Mouse (Mus musculus): ENCODE data around the gene Cntrob.

The Cntrob gene

DNA sequence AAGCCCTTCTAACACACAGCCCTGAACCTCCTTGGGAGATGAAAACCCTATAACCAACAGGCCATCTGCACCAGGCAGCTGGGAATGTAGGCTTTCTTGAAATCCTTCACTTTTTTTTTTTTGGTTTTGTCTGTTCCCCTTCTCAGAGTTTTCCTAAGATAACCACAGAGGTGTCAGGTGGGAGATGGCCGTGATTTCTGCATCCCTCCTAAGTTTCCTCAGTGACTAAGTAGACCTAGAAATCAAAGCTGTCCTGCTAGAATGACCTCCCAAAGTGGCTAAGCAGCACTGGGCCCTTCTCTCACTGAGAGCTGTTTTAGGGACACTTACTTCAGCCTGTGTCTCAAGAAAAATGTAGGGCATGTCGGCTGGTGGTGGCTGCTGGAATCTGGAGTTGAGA is 25.8 kb downstream of the Cntrob start:
- DNase-seq: no peak

DNA sequence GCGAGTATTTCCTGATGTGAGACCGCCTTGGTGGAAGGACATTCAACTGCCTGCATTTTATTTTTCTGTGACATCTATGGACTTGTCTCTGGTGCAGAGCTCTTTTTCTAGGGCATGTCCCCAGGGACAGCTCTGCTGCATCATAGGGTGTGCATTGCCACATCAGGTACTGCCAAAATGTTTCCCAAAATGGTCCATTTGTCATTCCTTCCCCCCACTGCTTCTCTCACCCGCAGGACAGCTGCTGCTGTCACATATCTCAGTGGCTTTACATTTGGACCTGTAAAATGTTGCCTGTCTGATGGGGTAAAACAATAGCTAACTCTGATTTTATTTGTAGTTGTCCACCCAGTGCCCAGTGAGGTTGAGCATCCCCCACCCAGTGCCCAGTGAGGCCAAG is 28.3 kb downstream of the Cntrob start:
- no peak for DNase-seq

DNA sequence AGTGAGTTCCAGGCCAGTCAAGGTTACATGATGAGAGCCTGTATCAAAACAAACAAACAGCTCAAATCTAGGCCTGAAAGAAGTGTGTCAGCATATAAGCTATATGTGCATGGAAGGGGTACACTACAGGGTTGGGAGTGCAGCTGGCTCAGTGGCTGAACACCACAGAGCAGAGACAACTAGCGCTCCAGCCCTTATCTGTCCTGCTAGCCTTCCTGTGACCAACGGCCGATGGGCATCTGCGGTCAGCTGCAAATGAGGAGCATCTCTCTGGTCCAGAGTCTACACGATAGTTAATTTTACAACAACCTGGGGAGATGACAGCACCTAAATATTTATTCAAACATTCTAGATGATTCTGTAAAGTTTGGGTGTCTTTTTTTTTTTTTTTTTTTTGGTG is 32.5 kb downstream of the Cntrob start:
- no peak for DNase-seq

DNA sequence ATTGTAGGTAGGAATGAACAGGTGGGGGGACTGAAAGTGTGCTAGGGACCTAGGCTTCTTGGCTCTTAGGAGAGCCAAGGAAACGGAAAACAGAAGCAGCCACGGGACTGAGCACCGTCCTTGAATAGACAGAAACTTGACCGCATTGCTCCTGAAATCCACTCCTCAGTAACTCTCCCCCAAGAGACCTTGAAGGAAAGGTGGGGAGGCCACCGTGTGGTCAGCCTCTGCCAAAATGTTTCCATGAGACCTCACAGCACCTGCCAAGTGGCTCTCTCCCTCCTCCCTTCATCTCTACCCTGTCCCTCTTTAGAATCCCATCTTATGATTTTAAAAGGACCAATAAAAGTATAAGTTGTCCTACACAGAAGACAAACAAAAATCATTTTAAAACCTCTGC is 46.3 kb downstream of the Cntrob start:
- DNase-seq: no peak

DNA sequence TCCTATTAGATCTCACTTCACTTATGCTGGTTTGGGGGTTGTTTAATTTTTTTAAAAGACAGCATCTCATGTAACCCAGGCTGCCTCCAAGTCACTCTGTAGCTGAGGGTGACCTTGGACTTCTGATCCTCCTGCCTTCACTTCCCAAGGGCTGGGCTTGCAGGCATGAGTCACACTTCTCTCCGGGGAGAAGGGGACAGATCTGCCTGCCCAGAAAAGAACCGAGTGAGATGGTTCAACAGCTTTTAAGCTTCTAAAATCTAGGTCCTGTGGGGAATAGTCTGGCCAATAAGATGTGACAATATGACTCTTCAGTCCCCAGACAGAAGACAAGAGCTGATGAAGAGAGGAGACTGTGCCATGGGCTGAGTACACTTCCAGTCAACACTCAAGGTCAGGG is 47.5 kb downstream of the Cntrob start:
- no peak for DNase-seq

DNA sequence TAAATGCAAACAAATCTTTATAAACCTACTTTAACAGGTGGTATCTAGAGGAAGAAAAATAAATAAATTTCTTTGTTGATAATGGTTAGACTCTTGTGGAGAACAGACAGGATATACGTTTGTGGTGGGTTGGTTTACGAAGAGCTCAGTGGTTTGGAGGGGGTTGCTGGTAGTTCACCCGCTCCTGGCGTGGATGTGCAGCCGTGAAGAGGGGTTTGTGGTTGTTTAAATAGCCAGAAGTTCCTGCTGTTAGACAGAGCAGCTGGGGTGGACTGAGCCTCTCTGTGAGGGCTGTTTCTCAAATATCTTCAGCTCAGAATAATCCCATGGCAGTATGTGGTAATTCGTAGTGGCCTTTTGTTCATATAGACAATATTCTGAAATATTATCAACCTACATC is 47.9 kb downstream of the Cntrob start:
- DNase-seq: no peak

DNA sequence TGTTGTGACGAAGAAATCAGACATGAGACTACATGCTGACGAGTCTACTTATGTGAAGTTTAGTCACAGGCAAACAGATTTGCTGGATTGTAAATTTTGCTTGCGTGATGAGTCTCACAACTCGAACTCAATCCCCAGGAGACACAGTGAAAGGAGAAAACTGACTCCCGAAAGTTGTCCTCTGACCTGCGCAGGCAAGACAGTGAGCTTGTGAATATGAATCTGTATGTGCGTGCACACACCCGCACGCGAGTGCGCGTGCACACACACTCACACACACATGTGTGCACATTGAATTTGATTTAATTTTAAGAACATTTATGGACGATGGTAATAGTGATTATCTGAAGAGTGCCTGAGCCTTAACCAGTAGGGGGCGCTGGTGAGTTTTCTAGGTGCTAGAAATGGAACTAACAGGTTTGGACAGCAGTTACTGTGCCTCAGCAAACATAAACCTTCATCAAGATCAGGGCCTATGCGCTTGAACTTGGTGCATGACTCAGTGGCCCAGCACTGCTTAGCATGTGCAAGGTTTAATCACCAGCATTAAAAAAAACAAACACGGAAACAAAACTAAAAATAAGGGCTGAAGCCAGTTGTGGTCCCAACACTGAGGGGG is 51.3 kb downstream of the Cntrob start:
- peak; percentile 91 for DNase-seq

DNA sequence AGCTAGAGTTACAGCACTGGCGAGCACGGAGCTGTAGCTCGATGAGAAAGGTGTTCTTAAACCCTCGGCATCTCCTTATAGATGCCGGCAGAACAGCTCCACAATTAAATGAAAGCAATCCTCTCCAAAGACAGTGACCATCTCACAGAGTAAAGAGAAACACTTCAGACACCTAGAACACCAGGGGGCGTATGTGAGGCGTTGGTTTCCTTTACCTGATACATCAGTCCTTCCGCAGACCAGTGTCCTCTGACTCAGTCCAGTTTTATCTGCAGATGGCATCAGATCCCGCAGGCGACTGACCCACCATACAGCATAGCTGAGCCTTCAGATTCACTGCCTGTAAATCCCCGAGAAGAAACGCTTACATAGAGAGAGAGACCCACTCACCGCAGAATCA is 54.0 kb downstream of the Cntrob start:
- DNase-seq: peak; percentile 86

DNA sequence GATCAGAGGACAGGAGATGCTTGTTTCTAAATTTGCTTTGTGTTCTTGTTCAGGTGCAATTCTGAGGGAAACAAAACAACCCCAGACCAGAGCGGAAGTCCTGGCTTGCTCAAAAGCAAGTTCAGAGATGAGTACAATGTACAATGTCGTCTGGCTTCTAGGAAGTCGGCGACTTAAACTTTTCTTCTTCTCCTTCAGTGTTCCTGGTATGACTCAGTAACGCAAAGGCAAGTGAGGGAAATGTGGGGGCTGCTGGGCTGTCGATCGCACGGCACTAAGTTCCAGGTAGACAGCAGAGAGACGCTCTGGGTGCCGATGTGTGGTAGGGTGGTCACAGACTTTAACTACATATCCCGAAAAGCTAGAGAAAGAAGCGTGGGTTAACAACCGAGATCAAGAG is 55.5 kb downstream of the Cntrob start:
- no peak for DNase-seq

DNA sequence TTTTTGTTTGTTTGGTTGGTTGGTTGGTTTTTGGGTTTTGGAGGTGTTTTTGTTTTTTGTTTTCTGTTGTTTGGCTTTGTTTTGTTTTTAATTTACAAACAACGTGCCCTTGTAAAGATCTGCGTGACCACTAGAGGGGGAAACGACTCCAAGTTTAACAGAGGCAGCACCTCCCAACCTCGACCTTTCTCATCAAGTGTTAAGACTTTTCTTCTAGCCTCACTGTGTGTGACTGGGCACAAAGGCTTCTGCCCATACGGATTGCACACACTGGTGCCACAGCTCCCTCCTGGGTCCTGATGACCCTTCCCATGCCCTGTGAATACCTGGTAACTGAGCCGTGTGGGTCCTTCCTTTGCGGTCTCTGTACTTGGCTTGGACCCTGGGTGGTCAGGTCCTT is 56.2 kb downstream of the Cntrob start:
- peak; percentile 23 for DNase-seq

DNA sequence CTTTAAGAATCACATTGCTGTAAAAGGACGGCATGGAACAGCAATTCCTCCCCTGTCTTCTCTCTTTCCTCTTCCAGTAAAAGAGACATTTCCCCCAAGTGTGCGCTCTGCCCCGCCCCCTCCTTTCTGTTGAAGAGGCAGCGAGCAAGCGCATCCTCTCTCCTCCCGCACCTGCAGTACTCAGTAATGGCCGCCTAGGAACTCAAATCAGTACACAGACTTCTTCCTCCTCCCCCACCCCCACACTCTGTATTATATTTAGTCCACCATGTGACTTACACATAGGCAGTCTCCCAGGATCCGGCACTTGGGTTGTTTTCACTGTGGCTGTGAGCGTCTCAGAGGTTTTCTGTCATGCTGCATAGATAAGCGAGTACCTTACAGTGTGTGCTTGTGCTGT is 57.3 kb downstream of the Cntrob start:
- peak; percentile 30 for DNase-seq

DNA sequence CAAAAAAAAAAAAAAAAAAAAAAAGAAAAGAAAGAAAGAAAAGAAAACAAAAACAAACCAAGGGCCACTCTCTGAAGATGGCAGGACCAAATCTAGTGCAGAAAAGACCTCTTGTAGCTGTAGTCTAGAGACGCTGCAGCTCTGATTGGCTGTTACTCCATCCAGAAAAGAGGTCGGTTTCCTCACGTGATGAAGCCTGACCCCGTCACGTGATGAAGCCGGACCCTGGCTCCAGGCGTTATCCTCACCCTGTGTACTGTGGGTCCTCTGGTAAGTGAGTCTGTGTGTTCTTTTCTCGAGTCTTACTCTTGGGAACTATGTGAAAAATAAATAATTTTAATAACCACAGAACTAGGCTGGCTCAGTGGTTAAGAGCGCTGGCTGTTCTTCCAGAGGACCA is 58.2 kb downstream of the Cntrob start:
- DNase-seq: no peak

DNA sequence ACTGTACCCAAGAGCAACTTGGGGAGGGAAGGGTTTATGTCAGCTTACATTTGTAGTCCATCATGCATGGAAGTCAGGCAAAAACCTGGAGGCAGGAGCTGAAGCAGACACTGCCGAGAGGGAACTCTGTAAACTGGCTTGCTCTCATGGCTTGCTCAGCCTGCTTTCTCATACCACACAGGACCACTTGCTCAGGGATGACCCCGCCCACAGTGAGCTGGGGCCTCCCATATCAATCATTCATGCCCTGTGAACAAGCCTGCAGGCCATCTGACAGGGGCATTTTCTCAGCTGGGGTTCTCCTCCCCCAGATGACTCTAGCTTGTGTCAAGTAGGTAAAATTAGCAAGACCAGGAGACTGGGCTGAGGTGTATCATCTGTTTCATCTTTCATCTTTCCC is 59.3 kb downstream of the Cntrob start:
- DNase-seq: no peak

DNA sequence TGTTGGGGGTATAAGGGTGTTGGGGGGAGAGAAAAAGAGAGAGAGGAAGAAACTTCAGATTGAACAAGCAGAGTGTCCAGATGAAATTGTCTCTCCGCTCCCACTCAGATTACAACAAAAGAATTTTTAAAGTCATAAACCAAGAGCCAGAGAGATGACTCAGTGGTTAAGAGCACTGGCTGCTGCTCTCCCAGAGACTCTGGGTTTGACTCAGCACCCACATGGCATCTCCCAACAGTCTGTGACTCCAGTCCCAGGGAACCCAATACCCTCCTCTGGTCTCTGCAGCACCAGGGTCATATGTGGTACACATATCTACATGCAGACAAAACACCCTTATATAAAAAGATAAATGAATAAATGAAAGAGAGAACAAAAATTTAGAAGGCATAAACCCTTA is 63.5 kb downstream of the Cntrob start:
- DNase-seq: no peak

DNA sequence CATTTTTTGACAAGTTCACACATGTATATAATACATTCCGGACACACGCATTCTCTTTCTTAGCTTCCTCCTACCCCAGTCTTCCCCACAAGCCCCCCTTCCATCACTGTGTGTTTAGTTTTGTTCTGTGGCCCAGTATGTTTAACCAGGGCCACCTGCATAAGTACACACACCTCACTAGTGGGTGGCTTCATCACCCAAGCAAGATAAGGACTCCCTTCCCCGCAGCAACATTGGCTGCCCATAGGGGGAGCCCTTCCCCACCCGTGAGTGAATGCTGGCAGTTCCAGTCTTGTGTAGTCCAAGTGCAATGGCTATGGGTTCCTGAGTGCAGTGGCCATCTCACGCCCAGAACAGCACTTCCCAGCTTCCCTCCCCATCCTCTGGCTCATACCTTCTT is 65.3 kb downstream of the Cntrob start:
- peak; percentile 52 for DNase-seq

DNA sequence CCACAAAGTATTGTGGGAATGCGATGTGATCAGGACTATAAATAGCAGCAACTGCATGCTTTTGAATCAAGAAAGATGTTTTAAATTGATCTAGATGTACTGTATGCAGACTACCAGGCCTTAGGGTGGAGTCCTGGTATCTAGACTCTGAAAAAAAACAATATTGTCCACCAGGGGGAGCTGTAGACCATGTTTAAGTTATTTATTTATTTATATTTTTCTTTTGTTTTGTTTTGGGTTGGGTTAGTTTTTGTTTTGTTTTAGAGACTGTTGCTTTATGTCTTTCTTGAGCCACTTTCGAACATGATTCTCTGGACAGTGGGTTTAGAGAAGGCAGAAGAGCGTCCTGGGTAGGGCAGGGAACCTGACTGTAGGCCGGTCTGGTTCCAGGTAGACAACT is 65.8 kb downstream of the Cntrob start:
- peak; percentile 78 for DNase-seq

DNA sequence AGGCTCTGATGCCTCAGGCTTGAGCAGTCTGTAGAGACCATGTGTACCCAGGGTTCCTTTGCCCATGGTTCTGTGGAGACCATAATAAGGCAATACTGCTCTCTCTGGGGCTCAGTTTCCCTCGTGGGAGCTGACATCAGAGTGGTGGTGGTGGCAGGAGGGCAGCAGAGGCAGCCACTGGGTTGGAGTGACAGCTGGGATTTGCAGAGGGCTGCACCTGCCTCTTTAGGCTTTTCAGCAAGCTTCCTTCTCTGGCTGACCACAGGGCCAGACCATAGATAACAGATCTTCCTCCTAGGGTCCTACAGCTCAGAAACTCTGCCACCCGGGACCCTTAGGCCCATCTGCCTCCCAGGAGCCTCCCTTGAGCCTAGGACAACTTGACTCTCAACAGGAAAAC is 66.5 kb downstream of the Cntrob start:
- no peak for DNase-seq

DNA sequence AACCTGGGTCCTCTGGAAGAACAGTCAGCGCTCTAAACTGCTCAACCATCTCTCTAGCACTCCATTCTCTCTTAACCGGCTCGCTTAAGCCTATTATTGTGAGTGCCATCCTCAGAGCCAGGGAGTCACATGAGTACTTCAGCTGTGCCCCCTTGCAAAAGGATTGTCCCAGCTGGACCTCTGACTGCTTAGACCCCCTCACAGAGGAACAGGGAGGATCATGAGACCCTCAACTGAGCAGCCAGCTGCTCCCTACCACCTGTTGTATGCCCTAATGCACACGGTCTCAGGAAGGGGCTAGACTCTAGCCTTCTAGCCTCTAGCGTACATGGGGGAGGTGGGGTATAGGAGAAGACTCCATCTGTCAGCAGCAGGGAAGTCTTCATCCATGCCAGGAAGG is 68.8 kb downstream of the Cntrob start:
- no peak for DNase-seq

DNA sequence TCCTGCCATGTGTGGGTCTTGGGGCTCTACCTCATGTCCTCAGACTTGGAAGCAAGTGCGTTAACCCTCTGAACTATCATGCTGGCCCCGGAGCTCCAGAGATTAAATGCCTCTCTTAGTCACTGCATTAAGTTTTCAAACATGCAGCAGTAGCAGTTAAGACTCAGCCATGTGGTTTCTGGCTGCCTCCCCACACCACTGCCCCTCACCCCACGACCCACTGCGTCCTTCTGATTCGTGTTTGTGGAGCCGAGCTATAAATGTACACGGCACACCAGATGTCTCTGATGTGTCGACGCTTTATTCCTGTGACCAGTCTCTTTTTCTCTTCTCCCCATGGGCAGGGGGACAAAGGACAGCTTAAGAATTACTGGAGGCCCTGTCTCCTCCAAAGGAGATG is 70.4 kb downstream of the Cntrob start:
- DNase-seq: no peak

DNA sequence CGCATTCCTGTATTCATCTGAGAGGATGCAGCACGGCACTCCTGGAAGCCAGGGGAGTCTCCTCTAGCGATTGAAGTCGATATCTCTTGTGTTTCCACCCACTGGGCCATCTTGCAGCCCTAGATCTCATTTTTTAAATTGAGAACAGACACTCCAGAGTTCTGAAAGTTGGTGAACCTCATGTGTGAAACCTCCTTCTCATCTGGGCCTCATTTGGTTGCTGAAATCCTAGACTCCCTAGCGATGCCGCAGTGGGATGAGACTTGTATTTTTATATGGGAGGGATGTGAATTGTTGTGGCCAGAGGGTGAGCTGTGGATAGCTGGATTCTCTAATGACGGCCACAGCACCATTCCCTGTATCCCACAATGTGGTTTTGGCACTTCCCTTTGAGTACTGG is 71.6 kb downstream of the Cntrob start:
- DNase-seq: no peak

DNA sequence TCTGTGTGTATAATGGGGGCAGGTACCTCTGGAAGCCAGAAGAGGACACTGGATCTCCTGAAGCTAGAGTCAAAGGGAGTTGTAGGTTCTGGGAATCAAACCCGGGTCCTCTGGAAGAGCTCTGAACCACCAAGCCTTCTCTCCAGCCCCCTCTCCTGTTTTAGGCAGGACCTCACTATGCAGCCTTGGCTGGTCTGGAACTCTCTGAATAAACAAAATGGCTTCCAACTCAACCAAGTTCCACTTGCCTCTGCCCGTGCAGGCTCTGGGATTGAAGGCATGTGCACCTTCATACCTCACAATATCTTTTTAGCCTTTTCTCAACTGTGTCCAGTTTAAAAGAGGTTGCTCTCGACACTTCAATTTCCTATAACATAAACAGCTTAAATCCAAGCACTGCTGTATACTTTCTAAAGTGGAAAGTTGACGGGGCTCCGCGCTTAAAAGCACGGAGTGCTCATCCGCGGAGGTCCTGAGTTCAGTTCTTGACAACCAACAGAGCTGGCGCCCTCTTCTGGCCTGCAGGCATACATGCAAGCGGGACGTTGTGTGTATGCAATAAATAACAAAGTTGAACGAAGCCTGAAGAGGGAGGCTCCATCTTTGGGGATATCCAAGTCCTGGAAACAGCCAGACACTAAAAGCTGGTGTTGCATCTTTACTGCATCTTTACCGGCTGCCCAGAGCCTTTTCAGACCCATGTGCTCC is 72.3 kb downstream of the Cntrob start:
- DNase-seq: peak; percentile 30

DNA sequence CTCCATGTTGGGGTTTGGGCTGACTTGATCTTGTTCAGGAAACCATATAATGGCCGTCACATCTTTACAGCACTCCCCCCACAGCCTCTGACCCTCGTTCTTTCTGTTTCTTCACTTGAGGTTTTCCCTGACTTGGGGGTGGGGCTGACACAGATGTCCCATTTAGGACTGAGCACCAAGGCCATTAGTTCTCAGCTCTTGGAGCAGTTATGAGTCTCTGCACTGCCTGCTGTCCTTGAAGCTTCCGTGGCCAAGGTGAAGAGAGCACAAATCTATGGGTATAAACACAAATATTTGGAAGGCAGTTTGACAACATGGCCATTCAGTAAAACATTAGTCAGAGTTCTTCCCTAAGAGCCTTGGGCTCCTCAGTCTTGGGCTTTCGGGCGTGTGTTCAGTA is 73.5 kb downstream of the Cntrob start:
- DNase-seq: no peak
